Mouse (Mus musculus) stomach, embryonic 14.5 days (tissue): ENCODE results near the gene Lrrn2. TPM values are rescaled to one million over a fixed set of nuclear protein-coding genes. Genes with fewer than 3 reads are reported as not detected.

Experiments used
- ATAC-seq: fragments of 200-750 bp; cut with Nextera tagmentation; 2 replicates; pipeline ENCODE4 v1.8.0; 2017; ENCODE audit warnings: low read depth, moderate TSS enrichment; ENCODE audit not compliant: insufficient number of reproducible peaks, insufficient read depth, low FRiP score
- H3K27ac ChIP-seq: fragments of 300-500 bp; sonication (generic); 2 replicates; pipeline ENCODE4 v1.5.1; 2014; ENCODE audit warnings: mild to moderate bottlenecking, low read length, moderate library complexity, mixed read lengths
- H3K27me3 ChIP-seq: fragments of 300-500 bp; sonication (generic); 2 replicates; pipeline ENCODE4 v1.6.1; 2014; ENCODE audit warnings: low read length, control low read depth, mixed read lengths; ENCODE audit not compliant: control insufficient read depth, insufficient read depth
- H3K36me3 ChIP-seq: fragments of 300-500 bp; sonication (generic); 2 replicates; pipeline ENCODE4 v1.6.1; 2014; ENCODE audit warnings: mild to moderate bottlenecking, control low read depth, low read length, moderate library complexity, mixed read lengths; ENCODE audit not compliant: control insufficient read depth, insufficient read depth
- H3K4me1 ChIP-seq: fragments of 300-500 bp; sonication (generic); 2 replicates; pipeline ENCODE4 v1.6.1; 2014; ENCODE audit warnings: low read length, control low read depth, mixed read lengths; ENCODE audit not compliant: control insufficient read depth, insufficient read depth
- H3K4me2 ChIP-seq: fragments of 300-500 bp; sonication (generic); replicated peaks from 2 replicates; pipeline ENCODE4 v1.6.1; 2014; ENCODE audit warnings: low read depth, low read length, control low read depth
- H3K4me3 ChIP-seq: fragments of 300-500 bp; sonication (generic); 2 replicates; pipeline ENCODE4 v1.5.1; 2014; ENCODE audit warnings: low read depth, low read length, control low read depth
- H3K9ac ChIP-seq: fragments of 300-500 bp; sonication (generic); replicated peaks from 2 replicates; pipeline ENCODE4 v1.6.1; 2014; ENCODE audit warnings: low read depth, mild to moderate bottlenecking, control low read depth, low read length, moderate library complexity, mixed read lengths
- H3K9me3 ChIP-seq: fragments of 300-500 bp; sonication (generic); 2 replicates; pipeline ENCODE4 v1.6.1; 2016; ENCODE audit warnings: low read depth, low read length, control low read depth; ENCODE audit not compliant: control insufficient read depth
- WGBS: fragments of 180-500 bp; shearing (Covaris S2); extraction: QIAGEN DNeasy Blood & Tissue Kit; methylation state at CpG from one replicate; pipeline ENCODE4 v1.1.7; 2014; 5-methylcytosine and 5-hydroxymethylcytosine counted together
- polyA plus RNA-seq: library from polyadenylated mRNA; unstranded; fragments of >200 nt; fragmentation: Nextera tagmentation; extraction: Ambion mirVana; gene quantifications from 2 replicates; pipeline ENCODE4 v1.2.1, GENCODE M21; 2014

Lrrn2 gene
- polyA plus RNA-seq, 1 experiment from 2014 or later = 5.1 TPM

DNA sequence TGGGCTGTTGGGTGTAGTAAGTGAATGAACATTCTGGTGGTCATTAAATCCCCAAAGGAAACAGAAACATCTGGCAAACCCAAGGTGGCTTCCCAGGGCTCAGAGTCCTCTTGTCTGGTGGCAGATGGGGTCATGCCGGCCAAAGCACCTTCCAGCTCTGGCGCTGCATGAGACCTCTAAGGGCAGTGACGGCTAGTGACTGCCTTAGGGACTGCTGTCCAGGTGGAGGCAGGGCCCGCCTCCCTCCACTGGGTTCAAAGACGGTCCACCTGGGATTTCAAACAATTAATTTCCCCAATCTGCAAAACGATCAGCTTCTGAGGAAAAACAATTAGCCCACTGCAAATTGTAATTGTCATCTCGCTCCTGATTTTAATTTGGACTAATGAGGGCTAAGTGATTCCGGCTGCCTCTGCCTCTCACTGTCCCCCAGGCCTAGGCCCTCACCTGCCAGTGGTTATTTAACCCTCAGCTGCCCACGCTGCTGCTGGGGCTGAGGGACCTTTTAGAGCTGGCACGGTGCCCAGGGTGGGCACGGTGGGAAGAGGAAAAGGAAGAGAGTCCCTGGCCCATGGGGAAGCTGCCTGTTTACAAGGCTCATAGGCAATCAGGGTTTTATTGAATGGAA is 30.5 kb downstream of the Lrrn2 start:
- Histone ChIP-seq H3K4me3 (no peak overlapping the region), H3K9ac (no peak overlapping the region), H3K4me1 (no peaks in the 10 kb centered on the region), H3K36me3 (no peaks in the 10 kb centered on the region), H3K27me3 (no peaks in the 10 kb centered on the region), H3K27ac (no peak overlapping the region), H3K9me3 (no peaks in the 10 kb centered on the region), H3K4me2 (no peak overlapping the region)
- ATAC-seq = no peak
- 66% methylated on average over 11 of the region's 11 CpGs for WGBS

DNA sequence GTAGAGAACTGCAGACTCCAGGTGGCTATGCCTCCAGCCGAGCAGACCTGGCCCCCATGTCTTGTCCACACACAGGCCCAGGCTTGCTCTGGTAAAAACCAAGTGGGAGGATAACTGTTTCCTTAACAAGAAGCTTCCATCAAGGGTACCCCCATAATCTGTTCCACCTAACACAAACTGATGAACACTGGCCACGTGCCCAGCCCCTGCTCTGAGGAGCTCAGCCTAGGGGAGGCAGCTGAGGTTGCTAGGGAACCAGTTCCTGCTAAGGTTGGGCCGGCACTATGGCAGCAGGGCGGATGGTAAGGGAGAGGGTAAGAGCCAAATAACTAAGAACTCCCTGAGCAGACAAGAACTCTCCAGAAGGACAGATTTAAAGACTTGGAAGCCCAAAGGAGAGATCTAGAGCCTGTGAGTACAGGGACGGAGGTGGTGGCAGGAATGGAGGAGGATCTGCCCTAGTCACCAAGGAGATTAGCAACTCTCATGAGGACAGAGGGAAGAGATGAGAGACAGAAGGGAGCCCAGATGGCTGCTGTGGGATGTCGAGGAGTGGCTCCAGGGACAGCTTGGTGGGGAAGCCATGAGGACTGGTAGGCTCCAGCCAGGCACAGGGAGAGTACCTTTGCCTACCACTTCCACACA is 35.9 kb downstream of the Lrrn2 start:
- H3K27me3 ChIP-seq = no peaks in the 10 kb centered on the region
- no peak overlapping the region for H3K4me3 ChIP-seq

DNA sequence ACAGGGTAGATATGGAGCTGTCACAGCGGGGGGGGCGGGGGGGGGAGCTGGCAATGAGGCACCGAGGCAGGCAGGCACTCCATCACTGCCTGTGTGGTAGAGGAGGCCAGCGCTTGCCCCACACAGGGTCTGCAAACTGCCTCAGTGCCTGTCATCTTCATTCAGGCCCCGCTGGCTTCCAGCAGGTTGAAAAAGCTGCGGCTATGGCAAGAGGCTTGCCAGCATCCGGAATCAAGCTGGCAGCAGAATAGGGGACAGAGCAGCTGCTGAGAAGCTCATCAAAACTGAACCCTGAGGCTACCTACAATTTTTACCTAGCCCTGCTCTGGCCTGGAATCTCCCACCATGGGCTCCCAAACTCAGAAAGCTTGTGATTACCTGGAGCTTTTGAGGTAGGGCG is 37.5 kb downstream of the Lrrn2 start:
- no peaks in the 10 kb centered on the region for H3K27me3 ChIP-seq
- no peak overlapping the region for H3K9ac ChIP-seq
- 15% methylated on average over 8 of the region's 8 CpGs for WGBS
- peaks cover 9% of the 10 kb centered on the region; the same call in 1 of the 2 replicates for H3K4me1 ChIP-seq
- H3K4me3 ChIP-seq = no peak overlapping the region
- H3K36me3 ChIP-seq = no peaks in the 10 kb centered on the region
- no peak for ATAC-seq
- H3K4me2 ChIP-seq = no peak overlapping the region
- no peaks in the 10 kb centered on the region for H3K9me3 ChIP-seq
- H3K27ac ChIP-seq = no peak overlapping the region

More for the DNA sequence above, 35.9 kb downstream of the Lrrn2 start:
- Histone ChIP-seq H3K36me3 (no peaks in the 10 kb centered on the region), H3K27ac (no peak overlapping the region), H3K4me2 (no peak overlapping the region), H3K4me1 (peaks cover 9% of the 10 kb centered on the region; the same call in 1 of the 2 replicates), H3K9me3 (no peaks in the 10 kb centered on the region), H3K9ac (no peak overlapping the region)
- WGBS = 47% methylated on average over 6 of the region's 6 CpGs
- ATAC-seq = no peak

DNA sequence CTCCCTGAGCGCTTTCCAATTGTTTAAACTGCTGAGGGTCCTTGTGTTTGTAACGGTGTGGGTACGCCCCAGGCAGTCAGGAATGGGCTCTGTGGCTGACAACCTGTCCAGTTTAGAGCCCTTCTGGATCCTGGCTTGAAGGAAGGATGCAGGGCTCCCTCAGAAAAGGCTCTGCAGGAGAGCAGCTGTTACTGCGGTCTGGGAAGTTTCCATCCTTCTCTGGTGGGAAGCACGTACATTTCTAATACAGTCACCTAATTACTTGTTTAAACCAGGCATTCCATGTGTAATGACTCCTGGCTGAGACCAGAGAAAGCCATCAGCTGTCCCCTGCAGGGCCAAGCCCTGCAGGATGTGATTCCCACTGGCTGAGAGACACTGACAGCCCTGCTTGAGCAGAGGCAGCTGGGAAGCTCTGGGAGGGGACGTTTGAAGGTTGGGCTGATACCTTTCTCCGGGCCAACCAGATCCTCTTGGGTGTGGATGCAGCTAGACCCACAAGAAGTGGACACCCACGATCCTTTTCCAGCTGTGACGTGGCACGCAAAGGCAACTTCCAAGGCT is 38.1 kb downstream of the Lrrn2 start:
- H3K36me3 ChIP-seq = no peaks in the 10 kb centered on the region
- H3K4me3 ChIP-seq = no peak overlapping the region
- no peaks in the 10 kb centered on the region for H3K27me3 ChIP-seq
- peaks cover 9% of the 10 kb centered on the region; the same call in 1 of the 2 replicates for H3K4me1 ChIP-seq
- WGBS = 12% methylated on average over 10 of the region's 10 CpGs
- no peak overlapping the region; the same call in 1 of the 2 replicates for H3K27ac ChIP-seq
- no peak overlapping the region for H3K4me2 ChIP-seq
- ATAC-seq = no peak
- no peak overlapping the region for H3K9ac ChIP-seq
- H3K9me3 ChIP-seq = no peaks in the 10 kb centered on the region

DNA sequence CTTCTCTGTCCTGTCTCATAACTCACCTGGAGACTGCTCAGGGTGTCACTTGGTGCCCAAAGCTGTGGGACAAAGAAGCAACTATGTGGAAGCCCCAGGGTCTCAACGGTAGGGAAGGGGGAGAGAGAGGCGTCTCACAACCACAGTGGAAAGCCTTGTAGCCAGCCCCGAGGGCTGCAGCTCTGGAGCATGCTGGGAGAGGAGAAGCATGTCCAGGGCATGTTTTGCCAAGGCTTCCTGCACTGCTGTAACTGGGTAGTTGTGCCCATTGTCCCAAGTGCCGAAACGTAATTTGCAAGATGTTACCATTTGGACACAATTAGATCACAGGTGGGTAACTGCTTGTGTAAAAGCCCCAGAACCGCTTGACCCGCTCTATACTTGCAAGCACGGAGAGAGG is 39.2 kb downstream of the Lrrn2 start:
- Histone ChIP-seq H3K36me3 (no peaks in the 10 kb centered on the region), H3K9me3 (no peaks in the 10 kb centered on the region), H3K27me3 (no peaks in the 10 kb centered on the region), H3K4me2 (no peak overlapping the region), H3K4me1 (peaks cover 9% of the 10 kb centered on the region; the same call in 1 of the 2 replicates), H3K27ac (no peak overlapping the region), H3K4me3 (no peak overlapping the region), H3K9ac (no peak overlapping the region)
- no peak for ATAC-seq
- WGBS = 90% methylated on average over 8 of the region's 8 CpGs

DNA sequence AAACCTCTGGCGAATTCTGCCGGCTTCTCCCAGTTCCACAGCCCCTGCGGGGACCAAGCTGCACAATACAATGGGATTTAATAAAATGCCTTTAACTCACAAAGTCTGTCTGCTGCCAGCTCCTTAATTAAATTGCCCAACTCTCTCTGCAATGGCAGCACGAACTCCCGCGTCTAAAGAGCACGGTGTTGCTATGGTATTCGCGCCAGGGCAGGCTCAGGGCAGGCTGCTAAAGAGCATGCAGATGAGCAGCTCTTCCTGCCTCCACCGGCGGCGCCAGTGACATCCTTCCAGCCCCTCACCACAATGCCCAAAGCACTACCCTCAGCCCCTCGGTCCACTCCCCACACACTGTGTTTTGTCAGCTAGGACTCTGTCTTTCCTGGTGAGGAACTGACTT is 41.0 kb downstream of the Lrrn2 start:
- Histone ChIP-seq H3K4me2 (0 out of 2 replicates have a peak overlapping the region, but pooled peaks have one; percentile 12), H3K27ac (no peak overlapping the region), H3K9me3 (no peaks in the 10 kb centered on the region), H3K27me3 (no peaks in the 10 kb centered on the region), H3K4me3 (no peak overlapping the region), H3K9ac (no peak overlapping the region), H3K36me3 (no peaks in the 10 kb centered on the region), H3K4me1 (peaks cover 9% of the 10 kb centered on the region; the same call in 1 of the 2 replicates)
- no peak for ATAC-seq
- WGBS = 19% methylated on average over 13 of the region's 13 CpGs

DNA sequence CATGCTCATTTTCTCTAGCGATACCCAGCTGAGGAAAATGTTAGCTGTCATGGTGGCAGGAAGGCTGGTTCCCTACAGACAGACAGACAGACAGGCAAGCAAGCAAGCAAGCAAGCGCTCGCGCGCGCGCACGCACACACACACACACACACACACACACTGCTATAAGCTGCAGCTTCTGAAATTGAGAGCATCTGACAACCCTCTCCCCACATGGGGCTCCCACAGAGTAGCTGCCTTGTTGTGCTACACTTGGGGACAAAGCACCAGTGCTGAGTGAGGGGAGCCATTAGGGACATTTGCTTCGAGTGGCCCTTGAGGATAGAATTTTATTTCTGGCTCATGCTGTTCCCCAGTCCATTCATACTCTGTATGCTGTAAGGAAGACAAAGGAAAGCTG is 42.2 kb downstream of the Lrrn2 start:
- Histone ChIP-seq H3K36me3 (no peaks in the 10 kb centered on the region), H3K9ac (no peak overlapping the region), H3K4me1 (peaks cover 9% of the 10 kb centered on the region; the same call in 1 of the 2 replicates), H3K9me3 (no peaks in the 10 kb centered on the region), H3K27ac (no peak overlapping the region), H3K4me2 (no peak overlapping the region), H3K27me3 (no peaks in the 10 kb centered on the region), H3K4me3 (no peak overlapping the region)
- WGBS = 94% methylated on average over 9 of the region's 9 CpGs
- ATAC-seq = no peak

DNA sequence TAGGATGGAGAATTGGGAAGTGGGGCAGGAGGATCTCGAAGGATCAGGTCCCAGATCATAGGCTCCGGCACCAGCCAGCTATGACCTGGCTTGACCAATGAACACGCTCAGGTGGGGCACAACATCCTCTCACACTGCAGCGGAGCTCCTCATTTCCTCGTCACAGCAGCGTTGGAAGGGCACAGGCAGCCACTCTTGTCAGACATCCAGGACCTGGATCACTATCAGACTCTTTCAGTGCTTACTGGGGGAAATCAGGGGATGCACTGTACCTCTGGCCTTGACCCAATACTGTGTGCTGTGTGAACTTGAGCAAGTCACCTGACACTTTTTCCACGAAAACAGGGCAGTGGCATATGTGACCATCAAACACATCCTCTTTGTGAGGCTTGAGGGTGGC is 45.2 kb downstream of the Lrrn2 start:
- 80% methylated on average over 7 of the region's 7 CpGs for WGBS
- no peak overlapping the region for H3K9ac ChIP-seq
- no peaks in the 10 kb centered on the region for H3K27me3 ChIP-seq
- H3K9me3 ChIP-seq = no peaks in the 10 kb centered on the region
- H3K27ac ChIP-seq = no peak overlapping the region
- no peak for ATAC-seq
- no peaks in the 10 kb centered on the region for H3K36me3 ChIP-seq
- H3K4me2 ChIP-seq = no peak overlapping the region
- no peaks in the 10 kb centered on the region for H3K4me1 ChIP-seq
- H3K4me3 ChIP-seq = no peak overlapping the region
